Mouse (Mus musculus) brain, embryonic 18.5 days (tissue): ENCODE results near the gene Txndc16.

Experiments used
- DNase-seq: peaks from one replicate; pipeline ENCODE4 v3.0.0-alpha.2; 2012; ENCODE audit warnings: low read depth, low spot score

Gene Txndc16

GRCm38 (mm10) chr14:45155511-45156173, 64.5 kb downstream of the Txndc16 start:
- no peak for DNase-seq

- no peak for DNase-seq
These were observed 66.9 kb downstream of the Txndc16 start for GRCm38 (mm10) chr14:45153258-45153657.

- peak; percentile 28 for DNase-seq
These were observed 77.6 kb downstream of the Txndc16 start for GRCm38 (mm10) chr14:45142511-45142910.

GRCm38 (mm10) chr14:45140344-45141080, 79.6 kb downstream of the Txndc16 start:
- no peak for DNase-seq

GRCm38 (mm10) chr14:45135961-45136360, 84.2 kb downstream of the Txndc16 start:
- DNase-seq: no peak

GRCm38 (mm10) chr14:45135560-45135959, 84.6 kb downstream of the Txndc16 start:
- DNase-seq: no peak

GRCm38 (mm10) chr14:45118359-45118758, 101.8 kb downstream of the Txndc16 start:
- no peak for DNase-seq

- no peak for DNase-seq
These were observed 117.9 kb downstream of the Txndc16 start for GRCm38 (mm10) chr14:45102201-45102600.

- DNase-seq: no peak
These were observed 127.8 kb downstream of the Txndc16 start for GRCm38 (mm10) chr14:45092327-45092726.

- no peak for DNase-seq
These were observed 130.1 kb downstream of the Txndc16 start for GRCm38 (mm10) chr14:45090011-45090410.

- DNase-seq: no peak
These were observed 134.3 kb downstream of the Txndc16 start for GRCm38 (mm10) chr14:45085651-45086425.

- DNase-seq: no peak
These were observed 135.4 kb downstream of the Txndc16 start for GRCm38 (mm10) chr14:45084656-45085280.

- DNase-seq: no peak
These were observed 136.6 kb downstream of the Txndc16 start for GRCm38 (mm10) chr14:45083540-45083939.
